Mouse (Mus musculus): ENCODE results near the gene Klhl24. TPM values are rescaled to one million over a fixed set of nuclear protein-coding genes. Genes with fewer than 3 reads are reported as not detected.

The Klhl24 gene
- total RNA-seq, 2 experiments from 2014 or later, result 29.1 to 38.5 TPM

- ATAC-seq (replicated peaks; ENCODE audit: low FRiP score, low TSS enrichment, poor library complexity, severe bottlenecking), result peak; percentile 79
These were observed 43.6 kb downstream of the Klhl24 start, which contains the start of gene Yeats2 for GRCm38 (mm10) chr16:20140772-20141531. Yeats2 (plus strand) TSS chr16:20141063.

GRCm38 (mm10) chr16:20144568-20144967 lies 47.2 kb downstream of the Klhl24 start:
- no peak for ATAC-seq (replicated peaks; ENCODE audit: low FRiP score, low TSS enrichment, poor library complexity, severe bottlenecking)

GRCm38 (mm10) chr16:20151991-20152390 lies 54.6 kb downstream of the Klhl24 start:
- ATAC-seq (replicated peaks; ENCODE audit: low FRiP score, low TSS enrichment, poor library complexity, severe bottlenecking), result no peak

GRCm38 (mm10) chr16:20153742-20154141 lies 56.4 kb downstream of the Klhl24 start:
- ATAC-seq (replicated peaks; ENCODE audit: low FRiP score, low TSS enrichment, poor library complexity, severe bottlenecking), result no peak

- ATAC-seq (replicated peaks; ENCODE audit: low FRiP score, low TSS enrichment, poor library complexity, severe bottlenecking), result no peak
These were observed 62.8 kb downstream of the Klhl24 start for GRCm38 (mm10) chr16:20160130-20160529.

GRCm38 (mm10) chr16:20169071-20169470 lies 71.7 kb downstream of the Klhl24 start:
- ATAC-seq (replicated peaks; ENCODE audit: low FRiP score, low TSS enrichment, poor library complexity, severe bottlenecking), result no peak

- ATAC-seq (replicated peaks; ENCODE audit: low FRiP score, low TSS enrichment, poor library complexity, severe bottlenecking), result peak; percentile 100
These were observed 72.2 kb downstream of the Klhl24 start for GRCm38 (mm10) chr16:20169471-20170106.

Other genes with a start within 250 kb of the Klhl24 start
- gene Klhl6, start 114.5 kb upstream of the Klhl24 start, total RNA-seq (2014; fragmentation: Nextera tagmentation), result 32.8 and 39.5 TPM in 2 replicates
- gene Klhl6, start 114.5 kb upstream of the Klhl24 start, total RNA-seq (2017), result 37.8 and 79.6 TPM in 2 replicates
- gene Yeats2, start 43.5 kb downstream of the Klhl24 start, total RNA-seq (2014; fragmentation: Nextera tagmentation), result 35.9 and 67.2 TPM in 2 replicates
- 22.8 and 39.8 TPM in 2 replicates for gene Yeats2, start 43.5 kb downstream of the Klhl24 start, total RNA-seq (2017)
- gene Map6d1, start 143.8 kb downstream of the Klhl24 start, total RNA-seq (2014; fragmentation: Nextera tagmentation), result not detected in 2 replicates
- not detected in 2 replicates for gene Map6d1, start 143.8 kb downstream of the Klhl24 start, total RNA-seq (2017)
- 59.2 and 60.9 TPM in 2 replicates for gene Parl, start 204.8 kb downstream of the Klhl24 start, total RNA-seq (2014; fragmentation: Nextera tagmentation)
- 101 and 125 TPM in 2 replicates for gene Parl, start 204.8 kb downstream of the Klhl24 start, total RNA-seq (2017)
- gene Cyp2ab1, start 227.9 kb downstream of the Klhl24 start, total RNA-seq (2014; fragmentation: Nextera tagmentation), result not detected in 2 replicates
- gene Cyp2ab1, start 227.9 kb downstream of the Klhl24 start, total RNA-seq (2017), result not detected in 2 replicates